Mouse (Mus musculus) spleen, adult 2 months (tissue): ENCODE data around the gene Pdyn.
A peak's percentile ranks its signal among the peaks of the same experiment; 100 is the strongest.

Experiments used
- CTCF ChIP-seq: fragments of 200-500 bp; IDR thresholded peaks from 2 replicates; pipeline ENCODE4 v1.5.1; 2011; ENCODE audit warnings: mild to moderate bottlenecking, inconsistent platforms; ENCODE audit not compliant: insufficient read depth, insufficient read length, insufficient replicate concordance; ENCODE audit errors: extremely low read depth
- POLR2A ChIP-seq: fragments of 200-500 bp; IDR thresholded peaks from 2 replicates; pipeline ENCODE4 v1.6.1; 2011; ENCODE audit warnings: low read depth, low read length, inconsistent platforms

- TF ChIP-seq POLR2A (no peak), CTCF (peak; percentile 68; the same call in 1 of the 2 replicates)
Observed at GRCm38 (mm10) chr2:129696059-129696458, 3.6 kb downstream of the Pdyn start.
